Comparison of ENCODE assay signal across 8 mouse cellular contexts in genomic region chr9:66513150-66513549, GRCm38 (mm10). TPM values are rescaled to one million over a fixed set of nuclear protein-coding genes. Genes with fewer than 3 reads are reported as not detected.
DNase-seq lines count a peak whose midpoint lies in the region; ATAC-seq and TF ChIP-seq lines count a peak whose summit lies in the region.

No protein-coding gene starts in this region.

- peak; percentile 31 for TF ChIP-seq POLR2A in myocyte (IDR thresholded peaks at IDR 0.05; ENCODE audit: insufficient read length, low read depth)

- H3K9me3 ChIP-seq in forebrain, embryonic 10.5 days: no peaks in the 10 kb centered on the region
- H3K9me3 ChIP-seq in intestine, embryonic 14.5 days (ENCODE audit: control insufficient read depth, low read length): no peaks in the 10 kb centered on the region

- H3K4me3 ChIP-seq in forebrain, embryonic 10.5 days: no peak overlapping the region
- peak overlapping the region; percentile 69 for H3K4me3 ChIP-seq in intestine, embryonic 14.5 days (ENCODE audit: low read depth, low read length)
- no peak overlapping the region for H3K4me3 ChIP-seq in myocyte

- H3K36me3 ChIP-seq in forebrain, embryonic 10.5 days (replicated peaks): peaks cover 74% of the 10 kb centered on the region
- H3K36me3 ChIP-seq in intestine, embryonic 14.5 days (ENCODE audit: control insufficient read depth, insufficient read depth, low read length): peaks cover 52% of the 10 kb centered on the region
- H3K36me3 ChIP-seq in myocyte (ENCODE audit: control insufficient read depth, insufficient read depth): peaks cover 11% of the 10 kb centered on the region

- H3K9ac ChIP-seq in intestine, embryonic 14.5 days (ENCODE audit: low read length): peak overlapping the region; percentile 41

- no peak overlapping the region for H3ac ChIP-seq in myocyte (ENCODE audit: control insufficient read depth, insufficient read length)

- intact Hi-C loops in left cerebral cortex, postnatal 14 days (cut with DNase I): loop anchor here (5.0 to 10.0 kb wide), 4 partner anchors 79 to 312 kb away; partner anchors contain the start of gene Usp3

- peak; percentile 51 to 72 for DNase-seq in left cerebral cortex, postnatal 14 days (ENCODE audit: low spot score in 2 of 2)
- no peak for DNase-seq in left cerebral cortex, adult 11 months (ENCODE audit: low spot score)
- peak; percentile 6 for DNase-seq in R1 (ENCODE audit: low read depth, low spot score)
- peak; percentile 21 for DNase-seq in forebrain, embryonic 10.5 days (ENCODE audit: extremely low spot score, low spot score)
- no peak for DNase-seq in intestine, embryonic 14.5 days (ENCODE audit: low spot score)
- no peak for DNase-seq in B cell, adult 2 months

- peak overlapping the region; percentile 54; the same call in 1 of the 2 replicates for H3K27ac ChIP-seq in forebrain, embryonic 10.5 days
- H3K27ac ChIP-seq in intestine, embryonic 14.5 days (ENCODE audit: low read depth): peak overlapping the region; percentile 98

- no peak for ATAC-seq in intestine, embryonic 14.5 days (replicated peaks; ENCODE audit: low FRiP score, low TSS enrichment, low read depth)
- ATAC-seq in erythroblast, adult 5-6 weeks (replicated peaks; ENCODE audit: low FRiP score, poor library complexity, severe bottlenecking): no peak

- H3K4me1 ChIP-seq in forebrain, embryonic 10.5 days: peaks cover 56% of the 10 kb centered on the region
- H3K4me1 ChIP-seq in intestine, embryonic 14.5 days (replicated peaks; ENCODE audit: control insufficient read depth, insufficient read depth, low read length): peaks cover 25% of the 10 kb centered on the region

- no peaks in the 10 kb centered on the region for H3K79me2 ChIP-seq in myocyte (ENCODE audit: control insufficient read depth, insufficient read depth)

- H3K4me2 ChIP-seq in intestine, embryonic 14.5 days (ENCODE audit: low read length): peak overlapping the region; percentile 99
- H3K4me2 ChIP-seq in myocyte (ENCODE audit: low read depth): peak overlapping the region; percentile 61

- H3K27me3 ChIP-seq in forebrain, embryonic 10.5 days (ENCODE audit: poor library complexity, severe bottlenecking): no peaks in the 10 kb centered on the region
- no peaks in the 10 kb centered on the region for H3K27me3 ChIP-seq in intestine, embryonic 14.5 days (replicated peaks; ENCODE audit: control insufficient read depth, insufficient read depth, low read length)
- no peaks in the 10 kb centered on the region for H3K27me3 ChIP-seq in myocyte (ENCODE audit: control insufficient read depth, insufficient read depth, insufficient read length)

TF ChIP-seq in myocyte, 11 proteins besides CTCF, POLR2A, EP300 and RAD21:
- TF ChIP-seq POLR2AphosphoS2 (IDR thresholded peaks at IDR 0.05; ENCODE audit: insufficient read length, low read depth): peak; percentile 71
- TF ChIP-seq REST (IDR thresholded peaks at IDR 0.05; ENCODE audit: insufficient read depth, insufficient read length): no peak
- TF ChIP-seq MAX (IDR thresholded peaks at IDR 0.05; ENCODE audit: low read depth): no peak
- no peak for TF ChIP-seq TCF12 (IDR thresholded peaks at IDR 0.05; ENCODE audit: insufficient read depth, poor library complexity, severe bottlenecking)
- no peak for TF ChIP-seq CEBPB (IDR thresholded peaks at IDR 0.05; ENCODE audit: insufficient read depth, poor library complexity, severe bottlenecking)
- TF ChIP-seq MYOG (IDR thresholded peaks at IDR 0.05; ENCODE audit: control insufficient read depth in 1 of 3, insufficient read depth in 1 of 3, insufficient read length in 2 of 3, low read depth in 2 of 3): peak; percentile 36 to 62 (median 54)
- TF ChIP-seq TCF3 (IDR thresholded peaks at IDR 0.05; ENCODE audit: insufficient read length, low read depth): no peak
- TF ChIP-seq USF1 (IDR thresholded peaks at IDR 0.05; ENCODE audit: low read depth): no peak
- no peak for TF ChIP-seq E2F4 (IDR thresholded peaks at IDR 0.05; ENCODE audit: insufficient read depth)
- TF ChIP-seq SRF (IDR thresholded peaks at IDR 0.05; ENCODE audit: control insufficient read depth, insufficient read length, low read depth): no peak
- TF ChIP-seq MYOD1 (IDR thresholded peaks at IDR 0.05; ENCODE audit: control insufficient read depth in 1 of 3, insufficient read length in 2 of 3, low read depth in 2 of 3): peak in 1 of 3 experiments; percentile 70

RNA-seq across cellular contexts. Expression of gene Fbxl22, which starts 1.2 kb away (rescaled TPM):
- total RNA-seq in left cerebral cortex, postnatal 14 days (2021): under 1 TPM; 0.13 to 0.40 TPM
- 1.6 TPM in 2 replicates for polyA plus RNA-seq in forebrain, embryonic 10.5 days (2016; fragmentation: Nextera tagmentation; extraction: Ambion mirVana)
- 14.2 and 14.7 TPM in 2 replicates for polyA plus RNA-seq in intestine, embryonic 14.5 days (2014; fragmentation: Nextera tagmentation; extraction: Ambion mirVana)
- 8.0 TPM for polyA plus RNA-seq in myocyte (2012; fragmentation: generic; extraction: Trizol)
- not detected in 2 replicates for total RNA-seq in erythroblast, adult 5-6 weeks (2015; ENCODE audit: low replicate concordance)
- 0.26 and 1.8 TPM in 2 replicates for total RNA-seq in erythroblast, adult 5-6 weeks (2017; ENCODE audit: low replicate concordance)

Comparison
In these comparisons a context has a peak if more than half of its experiments do, and no peak if none do; other contexts are left out.
1. DNase-seq: peak in left cerebral cortex, postnatal 14 days (2 of 2), R1 (single experiment) and forebrain, embryonic 10.5 days (single experiment); none in left cerebral cortex, adult 11 months (single experiment), intestine, embryonic 14.5 days (single experiment) and B cell, adult 2 months (0 of 2).